Mouse (Mus musculus) regulatory T cell (primary cell): ENCODE data around the gene Ski.

Experiments
- in situ Hi-C: fragments of 300-600 bp; cut with MboI, MseI; formaldehyde crosslinking; loops from one replicate; pipeline ENCODE4 v1.15.1; 2025; ENCODE audit warnings: high pct_unique_total_duplicates

The Ski gene

GRCm38 (mm10) chr4:155215203-155215602, 7.2 kb downstream of the Ski start:
- in situ Hi-C loops = no loop called here

GRCm38 (mm10) chr4:155214793-155215192, 7.6 kb downstream of the Ski start:
- in situ Hi-C loops = no loop called here

GRCm38 (mm10) chr4:155214188-155214587, 8.2 kb downstream of the Ski start:
- in situ Hi-C loops = no loop called here

GRCm38 (mm10) chr4:155213752-155214054, 8.7 kb downstream of the Ski start:
- in situ Hi-C loops = no loop called here

- in situ Hi-C loops = no loop called here
These were observed 9.2 kb downstream of the Ski start for GRCm38 (mm10) chr4:155213052-155213751.

GRCm38 (mm10) chr4:155209494-155209893, 12.9 kb downstream of the Ski start:
- in situ Hi-C loops = no loop called here

GRCm38 (mm10) chr4:155209079-155209478, 13.3 kb downstream of the Ski start:
- in situ Hi-C loops = no loop called here

- in situ Hi-C loops = no loop called here
These were observed 13.8 kb downstream of the Ski start for GRCm38 (mm10) chr4:155208613-155209012.

- in situ Hi-C loops = no loop called here
These were observed 14.6 kb downstream of the Ski start for GRCm38 (mm10) chr4:155207841-155208240.

- in situ Hi-C loops = no loop called here
These were observed 15.9 kb downstream of the Ski start for GRCm38 (mm10) chr4:155206498-155206897.

- in situ Hi-C loops = no loop called here
These were observed 16.5 kb downstream of the Ski start for GRCm38 (mm10) chr4:155205919-155206318.

GRCm38 (mm10) chr4:155201764-155202163, 20.6 kb downstream of the Ski start:
- in situ Hi-C loops = no loop called here

- in situ Hi-C loops = no loop called here
These were observed 21.5 kb downstream of the Ski start for GRCm38 (mm10) chr4:155200861-155201390.

GRCm38 (mm10) chr4:155197726-155198125, 24.7 kb downstream of the Ski start:
- in situ Hi-C loops = no loop called here

GRCm38 (mm10) chr4:155195204-155195603, 27.2 kb downstream of the Ski start:
- in situ Hi-C loops = no loop called here

- in situ Hi-C loops = no loop called here
These were observed 32.1 kb downstream of the Ski start for GRCm38 (mm10) chr4:155190275-155190674.

- in situ Hi-C loops = no loop called here
These were observed 32.7 kb downstream of the Ski start for GRCm38 (mm10) chr4:155189711-155190139.

GRCm38 (mm10) chr4:155188803-155189202, 33.6 kb downstream of the Ski start:
- in situ Hi-C loops = no loop called here

- in situ Hi-C loops = no loop called here
These were observed 34.1 kb downstream of the Ski start for GRCm38 (mm10) chr4:155188341-155188740.

- in situ Hi-C loops = no loop called here
These were observed 35.2 kb downstream of the Ski start for GRCm38 (mm10) chr4:155187192-155187674.

GRCm38 (mm10) chr4:155185845-155186244, 36.5 kb downstream of the Ski start:
- in situ Hi-C loops = no loop called here

- in situ Hi-C loops = no loop called here
These were observed 37.9 kb downstream of the Ski start for GRCm38 (mm10) chr4:155184248-155185070.

- in situ Hi-C loops = no loop called here
These were observed 39.2 kb downstream of the Ski start for GRCm38 (mm10) chr4:155183201-155183600.
